Mouse (Mus musculus) hindbrain, postnatal 0 days (tissue): ENCODE results near the gene Mreg. TPM values are rescaled to one million over a fixed set of nuclear protein-coding genes. Genes with fewer than 3 reads are reported as not detected.

ENCODE experiments used
- ATAC-seq: fragments of 200-750 bp; cut with Nextera tagmentation; 2 replicates; pipeline ENCODE4 v1.8.0; 2017; ENCODE audit warnings: mild to moderate bottlenecking, moderate TSS enrichment, moderate library complexity
- DNase-seq: peaks from one replicate; pipeline ENCODE4 v3.0.0-alpha.2; 2015; ENCODE audit warnings: low spot score
- H3K27ac ChIP-seq: fragments of 300-500 bp; sonication (generic); 2 replicates; pipeline ENCODE4 v1.5.1; 2014; ENCODE audit warnings: mild to moderate bottlenecking
- H3K27me3 ChIP-seq: fragments of 300-500 bp; sonication (generic); 2 replicates; pipeline ENCODE4 v1.6.1; 2014; ENCODE audit warnings: low read length, mixed read lengths; ENCODE audit not compliant: insufficient read depth
- H3K36me3 ChIP-seq: fragments of 300-500 bp; sonication (generic); 2 replicates; pipeline ENCODE4 v1.6.1; 2014; ENCODE audit warnings: low read length, mixed read lengths; ENCODE audit not compliant: insufficient read depth
- H3K4me1 ChIP-seq: fragments of 300-500 bp; sonication (generic); 2 replicates; pipeline ENCODE4 v1.6.1; 2014; ENCODE audit warnings: antibody characterized with exemption, low read length, mixed read lengths; ENCODE audit not compliant: insufficient read depth
- H3K4me2 ChIP-seq: fragments of 300-500 bp; sonication (generic); 2 replicates; pipeline ENCODE4 v1.6.1; 2014; ENCODE audit warnings: low read depth, mild to moderate bottlenecking, low read length, moderate library complexity, mixed read lengths
- H3K4me3 ChIP-seq: fragments of 300-500 bp; sonication (generic); 2 replicates; pipeline ENCODE4 v1.5.1; 2014; ENCODE audit warnings: low read length
- H3K9ac ChIP-seq: fragments of 300-500 bp; sonication (generic); replicated peaks from 2 replicates; pipeline ENCODE4 v1.6.1; 2014; ENCODE audit warnings: mild to moderate bottlenecking, low read length, moderate library complexity, mixed read lengths
- H3K9me3 ChIP-seq: fragments of 300-500 bp; sonication (generic); 2 replicates; pipeline ENCODE4 v1.6.1; 2016; ENCODE audit warnings: low read length, mixed read lengths
- CTCF ChIP-seq: IDR thresholded peaks from 2 replicates; pipeline ENCODE4 v1.5.1; 2016; ENCODE audit warnings: antibody characterized with exemption, control low read depth, low read depth
- WGBS: fragments of 180-500 bp; shearing (Covaris S2); extraction: QIAGEN DNeasy Blood & Tissue Kit; methylation state at CpG from one replicate; pipeline ENCODE4 v1.1.7; 2014; 5-methylcytosine and 5-hydroxymethylcytosine counted together
- polyA plus RNA-seq: library from polyadenylated mRNA; unstranded; fragments of >200 nt; fragmentation: Nextera tagmentation; extraction: Ambion mirVana; gene quantifications from 2 replicates; pipeline ENCODE4 v1.2.1, GENCODE M21; 2015
- total RNA-seq: library from RNA; depleted of rRNA; stranded (reverse); fragments of >200 nt; gene quantifications from 2 replicates; pipeline ENCODE4 v1.2.3, GENCODE M21; 2014

The Mreg gene
- total and polyA plus RNA-seq, 2 experiments from 2014 or later, result 2.1 to 3.9 TPM

DNA sequence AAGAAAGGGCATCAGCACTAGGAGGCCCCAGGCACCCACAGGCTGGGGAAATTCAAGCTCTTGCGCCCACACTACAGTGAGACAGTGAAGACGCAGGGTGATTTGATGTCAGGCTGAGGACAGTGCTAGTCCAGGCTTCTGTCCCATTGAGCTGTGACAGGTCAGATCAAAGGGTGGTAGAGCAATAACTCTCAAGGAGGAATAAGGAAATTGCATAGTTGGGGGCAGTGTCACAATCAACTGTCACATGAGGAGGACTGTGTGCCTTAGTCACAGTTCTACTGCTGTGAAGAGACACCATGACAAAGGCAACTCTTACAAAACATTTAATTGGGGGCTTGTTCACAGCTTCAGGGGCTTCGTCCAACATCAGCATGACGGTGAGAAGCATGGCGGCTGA is 16.0 kb downstream of the Mreg start:
- H3K4me3 ChIP-seq, result no peak overlapping the region
- H3K9me3 ChIP-seq, result no peaks in the 10 kb centered on the region
- 75% methylated on average over 5 of the region's 5 CpGs for WGBS
- ATAC-seq (no peak), DNase-seq (no peak)
- H3K9ac ChIP-seq, result no peak overlapping the region
- no peak for TF ChIP-seq CTCF
- no peaks in the 10 kb centered on the region for H3K36me3 ChIP-seq
- H3K27ac ChIP-seq, result no peak overlapping the region
- no peak overlapping the region for H3K4me2 ChIP-seq
- H3K4me1 ChIP-seq, result no peaks in the 10 kb centered on the region
- H3K27me3 ChIP-seq, result no peaks in the 10 kb centered on the region

DNA sequence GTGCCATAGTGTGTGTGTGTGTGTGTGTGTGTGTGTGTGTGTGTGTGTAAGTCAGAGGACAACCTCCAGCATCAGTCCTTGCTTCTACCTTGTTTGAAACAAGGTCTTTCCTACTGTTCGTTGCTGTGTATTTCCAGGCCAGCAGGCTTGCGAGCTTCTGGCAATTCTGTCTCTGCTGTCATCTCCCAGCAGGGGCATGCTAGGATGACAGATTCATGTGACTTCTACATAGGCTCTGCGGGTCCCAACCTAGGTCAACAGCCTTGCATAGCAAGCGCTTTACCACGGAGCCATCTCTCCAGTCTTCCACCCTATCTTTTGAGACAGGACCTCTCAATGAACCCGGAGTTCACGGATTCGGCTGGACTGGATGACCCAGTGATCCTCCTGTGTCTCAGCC is 20.7 kb downstream of the Mreg start:
- H3K27me3 ChIP-seq, result no peaks in the 10 kb centered on the region
- H3K36me3 ChIP-seq, result no peaks in the 10 kb centered on the region
- no peak overlapping the region for H3K4me3 ChIP-seq
- no peak overlapping the region for H3K4me2 ChIP-seq
- 80% methylated on average over 8 of the region's 8 CpGs for WGBS
- DNase-seq (no peak), ATAC-seq (no peak)
- H3K9ac ChIP-seq, result no peak overlapping the region
- no peaks in the 10 kb centered on the region for H3K9me3 ChIP-seq
- H3K27ac ChIP-seq, result no peak overlapping the region
- no peaks in the 10 kb centered on the region; the same call in 1 of the 2 replicates for H3K4me1 ChIP-seq
- no peak for TF ChIP-seq CTCF

DNA sequence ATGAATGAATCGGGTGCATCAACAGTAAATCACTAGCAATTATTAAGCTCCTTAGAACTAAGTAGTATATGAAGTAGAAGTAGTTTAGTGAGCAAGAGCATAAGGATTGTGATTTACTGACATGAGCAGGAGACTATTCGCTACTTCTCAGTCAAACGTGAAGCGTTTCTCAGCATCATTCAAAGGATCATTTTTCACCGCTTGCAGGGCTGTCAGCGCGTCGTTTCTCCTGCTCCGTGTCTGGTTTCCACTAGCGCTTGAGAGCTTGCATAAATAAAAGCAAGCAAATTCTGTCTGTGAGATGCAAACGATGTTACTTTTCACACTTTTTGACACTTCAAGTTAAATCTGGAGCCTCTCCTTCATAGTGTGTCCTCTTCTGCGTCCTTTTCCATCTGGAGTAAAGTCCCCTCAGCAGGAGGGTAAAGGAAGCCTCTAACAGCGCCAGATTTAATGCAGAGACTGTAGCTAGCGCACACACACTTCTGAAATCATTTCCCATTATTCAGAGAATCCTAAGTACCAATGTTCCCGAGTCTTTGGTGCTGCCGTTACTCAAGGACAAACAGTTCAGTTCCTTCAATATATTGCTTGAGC is 23.9 kb downstream of the Mreg start:
- Histone ChIP-seq H3K4me3 (no peak overlapping the region), H3K36me3 (no peaks in the 10 kb centered on the region), H3K27ac (no peak overlapping the region), H3K4me2 (peak overlapping the region; percentile 37), H3K4me1 (peaks cover 5% of the 10 kb centered on the region; the same call in 1 of the 2 replicates), H3K9ac (no peak overlapping the region), H3K9me3 (no peaks in the 10 kb centered on the region), H3K27me3 (no peaks in the 10 kb centered on the region)
- no peak for TF ChIP-seq CTCF
- ATAC-seq, result no peak
- DNase-seq, result no peak
- WGBS, result 50% methylated on average over 16 of the region's 16 CpGs

DNA sequence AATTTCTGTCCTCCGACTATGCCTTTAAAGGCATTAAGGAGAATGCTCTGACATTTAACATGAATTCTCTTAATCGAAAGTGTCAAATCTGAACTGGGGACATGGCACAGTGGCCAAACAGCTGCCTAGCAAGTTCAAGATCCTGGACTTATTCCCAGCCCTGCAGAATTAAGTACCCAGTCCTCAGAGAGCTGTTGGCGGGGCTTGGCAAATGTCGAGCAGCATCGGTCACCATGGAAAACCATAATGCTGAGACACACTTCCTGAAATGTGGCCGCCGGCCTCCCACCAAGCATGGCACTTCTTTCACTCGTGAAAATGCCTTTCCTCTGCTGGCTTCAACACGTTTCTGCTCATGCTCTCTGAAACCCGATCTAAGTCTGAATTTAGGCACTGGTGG is 24.6 kb downstream of the Mreg start:
- H3K4me1 ChIP-seq, result peaks cover 9% of the 10 kb centered on the region
- no peaks in the 10 kb centered on the region for H3K9me3 ChIP-seq
- ATAC-seq, result 0 out of 2 replicates have a peak, but pooled peaks have one; percentile 19
- H3K9ac ChIP-seq, result no peak overlapping the region
- DNase-seq, result peak; percentile 73
- no peak overlapping the region for H3K27ac ChIP-seq
- H3K4me2 ChIP-seq, result peak overlapping the region; percentile 37
- TF ChIP-seq CTCF, result no peak
- WGBS, result 32% methylated on average over 10 of the region's 10 CpGs
- no peaks in the 10 kb centered on the region for H3K27me3 ChIP-seq
- H3K36me3 ChIP-seq, result no peaks in the 10 kb centered on the region
- H3K4me3 ChIP-seq, result no peak overlapping the region; the same call in 1 of the 2 replicates

DNA sequence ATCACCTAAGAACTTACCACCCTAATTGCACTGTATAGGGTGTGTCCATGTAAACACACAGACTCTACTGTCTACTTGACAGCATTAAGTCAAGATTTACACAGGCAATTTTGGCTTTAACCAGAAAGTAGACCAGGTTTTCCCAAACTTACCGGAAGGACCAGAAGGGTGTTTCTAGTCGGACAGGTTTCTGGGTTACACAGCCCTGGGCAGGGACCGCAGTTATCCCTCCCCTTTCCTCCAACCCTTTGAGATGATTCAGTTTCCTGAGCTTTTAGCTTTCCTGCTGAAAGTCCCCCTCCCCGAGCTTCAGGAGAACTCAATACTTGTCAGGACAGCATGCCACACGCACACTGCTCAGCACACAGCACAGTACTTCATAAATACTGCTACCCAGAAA is 26.0 kb downstream of the Mreg start:
- H3K4me3 ChIP-seq, result no peak overlapping the region
- no peak overlapping the region for H3K4me2 ChIP-seq
- TF ChIP-seq CTCF, result no peak
- no peak for DNase-seq
- no peak overlapping the region for H3K9ac ChIP-seq
- H3K27me3 ChIP-seq, result no peaks in the 10 kb centered on the region
- no peak overlapping the region for H3K27ac ChIP-seq
- WGBS, result 86% methylated on average over 5 of the region's 5 CpGs
- no peaks in the 10 kb centered on the region for H3K9me3 ChIP-seq
- H3K4me1 ChIP-seq, result peaks cover 9% of the 10 kb centered on the region
- no peaks in the 10 kb centered on the region for H3K36me3 ChIP-seq
- ATAC-seq, result no peak

DNA sequence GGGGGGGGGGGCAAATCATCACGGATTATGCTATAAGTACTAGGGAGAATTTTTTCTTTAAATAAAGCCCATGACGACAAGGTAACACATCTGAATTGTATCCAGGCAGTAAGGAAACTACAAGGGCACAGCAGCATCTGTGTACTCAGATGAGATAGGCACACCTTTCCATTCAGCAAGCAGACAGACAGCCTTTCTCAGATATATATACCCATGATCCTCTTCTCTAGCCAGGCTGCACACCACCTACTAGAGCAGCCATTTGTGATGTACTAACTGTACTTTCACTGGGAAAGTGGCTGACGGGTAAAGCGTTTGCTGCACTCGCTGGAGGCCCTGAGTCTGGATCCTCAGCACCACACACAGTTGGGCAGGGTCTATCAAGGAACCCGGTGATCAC is 28.6 kb downstream of the Mreg start:
- WGBS, result 59% methylated on average over 6 of the region's 6 CpGs
- Histone ChIP-seq H3K27me3 (no peaks in the 10 kb centered on the region), H3K4me1 (peaks cover 9% of the 10 kb centered on the region), H3K4me3 (no peak overlapping the region), H3K27ac (no peak overlapping the region), H3K9ac (no peak overlapping the region), H3K36me3 (no peaks in the 10 kb centered on the region), H3K9me3 (no peaks in the 10 kb centered on the region), H3K4me2 (peak overlapping the region; percentile 47)
- no peak for TF ChIP-seq CTCF
- DNase-seq (no peak), ATAC-seq (peak; percentile 33; the same call in 1 of the 2 replicates)

DNA sequence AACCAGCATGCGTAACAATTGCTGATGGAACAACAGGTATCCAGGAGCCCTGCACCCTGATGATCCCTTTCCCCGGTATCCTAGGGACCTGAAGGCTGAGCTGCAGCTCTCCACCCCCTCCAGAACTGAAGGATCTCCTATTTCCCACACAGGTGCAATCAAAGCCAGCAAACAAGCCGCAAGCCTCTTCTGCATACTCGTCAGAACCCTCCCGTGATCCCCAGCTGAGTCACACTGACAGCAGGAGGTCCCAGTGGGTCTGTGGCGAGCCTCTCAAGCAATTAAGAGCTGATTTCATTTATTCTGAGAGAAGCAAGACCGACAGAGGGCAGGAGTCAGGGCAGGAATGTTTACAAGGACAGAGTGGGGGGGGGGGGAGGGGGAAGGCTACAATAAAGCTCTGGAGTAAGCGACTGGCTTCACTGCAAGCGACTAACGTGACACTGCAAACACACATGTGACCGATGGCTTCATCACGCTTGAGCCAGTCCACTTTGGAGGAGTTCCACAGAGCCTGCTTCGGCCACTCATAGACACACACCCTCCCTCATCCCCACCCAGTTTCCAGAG is 29.1 kb downstream of the Mreg start:
- 7% methylated on average over 13 of the region's 13 CpGs for WGBS
- 0 out of 2 replicates have a peak overlapping the region, but pooled peaks have one; percentile 3 for H3K9ac ChIP-seq
- H3K4me2 ChIP-seq, result peak overlapping the region; percentile 47

More for the DNA sequence above, 29.1 kb downstream of the Mreg start:
- Histone ChIP-seq H3K9me3 (no peaks in the 10 kb centered on the region), H3K27me3 (no peaks in the 10 kb centered on the region), H3K36me3 (no peaks in the 10 kb centered on the region), H3K27ac (no peak overlapping the region), H3K4me3 (peak overlapping the region; percentile 16; the same call in 1 of the 2 replicates), H3K4me1 (peaks cover 9% of the 10 kb centered on the region)
- peak; percentile 23 for TF ChIP-seq CTCF
- peak; percentile 87 for ATAC-seq
- peak; percentile 49 for DNase-seq
